Mouse (Mus musculus) cortical plate, adult 2 months (tissue): ENCODE data around the gene Pikfyve. TPM values are rescaled to one million over a fixed set of nuclear protein-coding genes. Genes with fewer than 3 reads are reported as not detected.
A peak's percentile ranks its signal among the peaks of the same experiment; 100 is the strongest.

Experiments
- H3K27ac ChIP-seq: fragments of 200-500 bp; 2 replicates; pipeline ENCODE4 v1.5.1; 2012; ENCODE audit warnings: low read length, control low read depth, inconsistent platforms; ENCODE audit not compliant: insufficient read depth
- H3K4me1 ChIP-seq: fragments of 200-500 bp; 2 replicates; pipeline ENCODE4 v1.6.1; 2011; ENCODE audit warnings: low read length; ENCODE audit not compliant: control insufficient read depth, insufficient read depth
- H3K4me3 ChIP-seq: fragments of 200-500 bp; 2 replicates; pipeline ENCODE4 v1.5.1; 2011; ENCODE audit warnings: mild to moderate bottlenecking, low read length, control low read depth; ENCODE audit not compliant: insufficient read depth
- CTCF ChIP-seq: fragments of 200-500 bp; IDR thresholded peaks from 2 replicates; pipeline ENCODE4 v1.5.1; 2011; ENCODE audit warnings: mild to moderate bottlenecking, control low read depth, low read length; ENCODE audit not compliant: insufficient read depth; ENCODE audit errors: extremely low read depth
- POLR2A ChIP-seq: fragments of 200-500 bp; IDR thresholded peaks from 2 replicates; pipeline ENCODE4 v1.6.1; 2011; ENCODE audit warnings: mild to moderate bottlenecking, low read length, control low read depth; ENCODE audit not compliant: insufficient read depth; ENCODE audit errors: extremely low read depth
- polyA plus RNA-seq: library from polyadenylated mRNA; depleted of rRNA; stranded (reverse); fragments of >200 nt; gene quantifications from 2 replicates; pipeline ENCODE4 v1.2.3, GENCODE M21; 2012; rRNA removed

Pikfyve gene
- 13.2 and 13.5 TPM in 2 replicates for polyA plus RNA-seq

DNA sequence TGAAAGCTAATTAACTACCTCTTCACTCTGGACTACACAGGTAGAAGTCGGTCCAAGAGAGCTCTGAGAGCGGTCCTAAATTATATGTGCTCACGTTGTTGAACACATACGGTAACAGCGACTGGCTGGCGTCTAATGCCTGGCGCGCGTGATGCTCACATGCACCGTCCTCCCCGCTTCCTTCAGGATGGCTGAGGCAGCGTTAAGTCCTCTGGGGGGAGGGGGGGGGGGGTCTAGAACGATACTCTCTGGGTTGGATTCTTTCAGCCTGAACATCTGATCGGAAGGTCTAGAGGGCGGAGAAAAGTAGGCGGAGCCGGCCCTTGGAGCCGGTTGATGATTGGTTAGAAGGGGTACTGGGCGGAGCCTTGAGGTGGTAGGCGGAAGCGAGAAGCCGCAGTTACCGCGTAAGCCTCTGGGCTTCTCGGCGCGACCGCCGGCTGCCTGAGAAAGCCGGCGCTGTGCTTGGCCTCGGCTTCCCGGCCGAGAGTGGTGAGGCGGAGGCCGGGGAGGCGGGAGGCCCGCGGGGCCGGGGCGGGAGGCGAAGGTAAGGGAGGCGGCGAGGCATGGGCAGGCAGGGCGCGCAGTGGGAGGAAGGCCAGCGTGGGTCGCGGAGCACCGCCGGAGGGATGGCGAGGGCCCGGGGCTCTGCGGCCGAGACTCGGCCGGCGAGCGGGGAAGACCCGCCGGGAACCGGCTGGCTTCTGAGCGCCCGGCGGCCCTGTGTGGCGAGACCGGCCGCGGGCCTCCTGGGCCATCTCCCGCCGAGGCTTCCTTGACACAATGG, at the start of gene Pikfyve, which contains the start of gene Idh1:
Gene Pikfyve (plus strand): TSS at position 397 of the 787 bp plus-strand sequence.
Gene Idh1 (minus strand): TSS at position 214 of the 787 bp plus-strand sequence.
- Histone ChIP-seq H3K27ac (peak within 1 kb of the TSS; percentile 76), H3K4me1 (peaks cover 1% of the 10 kb centered on the region; the same call in 1 of the 2 replicates), H3K4me3 (peak within 1 kb of the TSS; percentile 89)
- no peak for TF ChIP-seq CTCF
- TF ChIP-seq POLR2A = peak; percentile 93

DNA sequence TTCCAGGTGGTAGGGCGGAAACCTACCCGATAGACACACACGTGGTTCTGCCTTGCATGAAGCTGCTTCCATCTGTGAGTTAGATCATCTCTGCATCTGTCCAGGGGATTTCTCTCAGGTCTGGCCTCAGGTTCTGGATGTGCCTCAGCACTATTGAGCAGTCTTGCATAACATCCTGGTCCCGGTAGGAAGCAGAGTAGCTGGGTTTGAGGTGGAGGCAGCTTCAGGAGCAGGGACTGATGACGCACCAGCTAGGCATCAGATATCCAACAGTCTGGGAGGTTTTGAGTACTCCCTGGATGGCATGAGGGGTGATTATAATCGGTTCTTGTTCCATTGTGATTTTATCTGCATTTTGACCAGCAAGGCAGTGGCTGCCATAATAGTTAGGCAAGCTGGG, 48.9 kb upstream of the Pikfyve start:
- no peak overlapping the region for H3K27ac ChIP-seq
- H3K4me3 ChIP-seq = no peak overlapping the region
- TF ChIP-seq POLR2A = no peak
- TF ChIP-seq CTCF = no peak
- no peaks in the 10 kb centered on the region for H3K4me1 ChIP-seq

DNA sequence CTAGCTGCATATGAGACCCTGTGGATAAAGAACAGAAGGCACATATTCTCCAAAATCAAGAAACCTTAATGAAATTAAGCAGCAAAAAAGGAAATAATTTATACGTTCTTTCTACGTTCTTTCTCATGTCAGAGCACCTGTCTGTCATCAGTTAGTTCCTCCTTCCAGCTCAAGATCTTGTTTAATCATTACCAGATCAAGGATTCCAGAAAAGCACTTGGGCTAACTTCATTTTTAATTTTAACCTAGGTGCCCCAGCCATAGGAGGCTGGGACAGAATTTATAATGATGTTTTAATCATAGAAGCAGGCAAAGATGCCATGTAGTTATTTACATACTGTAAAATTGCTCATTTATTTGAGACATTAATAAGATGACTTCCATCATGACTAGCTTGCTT, 41.7 kb upstream of the Pikfyve start:
- TF ChIP-seq POLR2A (no peak), CTCF (no peak)
- no peak overlapping the region for H3K4me3 ChIP-seq
- no peak overlapping the region for H3K27ac ChIP-seq
- H3K4me1 ChIP-seq = no peaks in the 10 kb centered on the region

DNA sequence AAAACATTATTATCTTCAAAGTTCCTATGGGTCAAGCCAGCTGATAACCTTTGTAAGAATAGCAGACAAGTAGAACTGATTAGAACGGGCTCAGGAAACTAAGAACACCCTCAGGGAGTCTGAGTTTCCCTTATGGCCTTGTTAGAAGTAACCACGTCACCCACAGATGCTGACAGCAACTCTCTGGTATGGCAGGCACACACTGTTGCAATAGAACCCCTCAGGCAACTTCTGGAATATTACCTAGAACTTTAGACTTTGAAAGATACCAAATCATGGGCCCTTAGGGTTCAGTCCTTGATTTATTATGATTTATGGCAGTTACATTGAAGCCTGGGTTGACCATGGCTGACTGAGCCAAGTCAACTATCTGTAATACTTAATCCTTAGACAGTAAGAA, 39.9 kb upstream of the Pikfyve start:
- no peak for TF ChIP-seq POLR2A
- TF ChIP-seq CTCF = no peak
- no peak overlapping the region for H3K4me3 ChIP-seq
- no peaks in the 10 kb centered on the region for H3K4me1 ChIP-seq
- H3K27ac ChIP-seq = no peak overlapping the region

DNA sequence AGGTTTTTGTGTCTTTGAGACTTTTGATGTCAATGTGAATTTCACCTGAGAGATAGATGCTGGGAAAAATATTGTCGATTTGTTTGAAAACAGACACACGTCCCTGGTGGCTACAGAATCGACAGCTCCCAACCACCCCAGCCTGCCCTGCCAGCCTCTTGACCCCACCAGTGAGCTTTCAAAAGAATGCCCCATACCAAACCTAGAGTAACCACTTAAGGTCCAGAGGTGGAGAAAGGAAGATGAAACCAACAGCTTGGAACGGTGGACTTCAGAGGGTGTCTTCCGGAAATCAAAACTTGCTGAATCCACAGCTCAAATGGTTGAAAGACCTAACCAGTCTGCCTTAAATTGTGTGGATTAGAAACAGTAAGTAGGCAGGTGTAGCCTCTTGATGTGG, 39.2 kb upstream of the Pikfyve start:
- Histone ChIP-seq H3K27ac (no peak overlapping the region), H3K4me3 (no peak overlapping the region), H3K4me1 (no peaks in the 10 kb centered on the region)
- TF ChIP-seq CTCF = no peak
- no peak for TF ChIP-seq POLR2A

DNA sequence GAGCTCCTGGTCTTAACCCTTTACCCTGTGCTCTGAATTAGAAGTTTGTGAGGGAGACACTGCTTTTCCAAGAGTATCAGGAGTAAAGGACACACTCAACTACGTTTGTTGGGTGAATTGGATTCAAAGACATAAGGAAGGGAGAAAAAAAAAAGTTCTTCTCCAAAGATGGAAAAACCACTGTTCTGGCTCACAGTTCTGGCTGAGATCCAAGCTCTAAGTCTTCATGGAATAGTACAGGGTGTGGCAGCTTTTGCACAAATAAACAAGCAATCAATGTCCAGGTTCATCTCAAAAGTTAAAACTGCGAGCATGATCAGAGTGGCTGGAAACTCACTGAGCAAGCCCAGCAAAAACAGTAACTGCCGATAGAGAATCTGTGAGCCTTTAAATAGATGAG, 38.5 kb upstream of the Pikfyve start:
- TF ChIP-seq POLR2A (no peak), CTCF (no peak)
- no peak overlapping the region for H3K4me3 ChIP-seq
- no peak overlapping the region for H3K27ac ChIP-seq
- H3K4me1 ChIP-seq = no peaks in the 10 kb centered on the region

DNA sequence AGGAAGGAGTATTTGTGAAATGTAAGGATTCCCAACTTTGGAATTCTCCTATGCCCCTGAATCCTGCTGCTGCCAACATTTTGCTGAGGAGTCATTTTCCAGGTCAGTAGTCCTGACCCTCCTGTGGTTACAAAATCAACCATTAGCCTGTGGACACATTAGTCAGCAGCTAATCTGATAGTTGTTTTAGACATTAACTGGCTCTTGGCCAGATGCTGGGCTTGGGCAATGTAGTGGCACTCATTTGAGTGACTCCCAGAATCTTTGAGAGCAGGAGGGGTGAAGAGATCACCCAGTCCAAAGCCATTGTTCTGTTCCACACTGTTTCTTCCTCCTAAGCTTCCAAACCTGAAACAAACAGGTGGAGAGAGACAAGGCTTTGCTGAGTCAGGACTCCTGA, 31.7 kb upstream of the Pikfyve start:
- no peak for TF ChIP-seq POLR2A
- TF ChIP-seq CTCF = no peak
- H3K27ac ChIP-seq = no peak overlapping the region
- H3K4me1 ChIP-seq = no peaks in the 10 kb centered on the region
- H3K4me3 ChIP-seq = no peak overlapping the region

DNA sequence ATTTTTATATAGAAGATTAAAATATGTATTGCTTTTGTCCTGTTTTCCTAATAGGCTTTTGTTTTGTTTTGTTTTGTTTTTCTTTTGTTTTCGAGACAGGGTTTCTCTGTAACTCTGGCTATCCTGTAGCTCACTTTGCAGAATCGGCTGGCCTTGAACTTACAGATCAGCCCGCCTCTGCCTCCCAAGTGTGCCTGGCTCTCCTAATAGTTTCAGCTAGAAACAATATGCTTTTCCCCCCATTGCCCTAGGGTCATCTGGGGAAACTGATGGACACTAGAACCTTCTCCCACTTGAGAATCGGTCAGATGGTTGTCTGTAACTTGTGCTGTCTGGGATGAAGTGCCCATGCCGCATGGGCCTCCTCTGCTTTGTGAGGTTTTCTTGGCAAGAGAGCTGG, 30.4 kb upstream of the Pikfyve start:
- H3K4me3 ChIP-seq = no peak overlapping the region
- no peaks in the 10 kb centered on the region for H3K4me1 ChIP-seq
- TF ChIP-seq CTCF = no peak
- no peak for TF ChIP-seq POLR2A
- no peak overlapping the region for H3K27ac ChIP-seq

DNA sequence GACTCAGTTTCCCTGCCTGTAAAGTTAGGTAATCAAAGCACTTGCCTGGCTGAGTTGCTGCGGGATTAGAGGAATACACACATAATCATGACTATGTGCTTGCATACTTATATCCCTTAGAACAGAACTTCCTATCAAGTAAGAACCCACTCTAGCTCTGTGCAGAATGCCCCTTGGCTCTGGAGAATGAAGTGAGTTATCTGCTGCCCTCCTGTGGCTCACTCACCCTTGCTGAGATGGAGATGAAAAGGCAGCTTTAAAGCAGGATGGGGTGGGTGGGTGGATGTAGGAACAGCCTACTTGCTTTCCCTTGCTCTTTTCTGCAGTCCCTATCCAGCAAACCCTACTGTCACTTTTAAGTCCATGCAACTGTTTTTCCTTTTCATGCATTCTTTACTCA, 24.3 kb upstream of the Pikfyve start:
- TF ChIP-seq POLR2A (no peak), CTCF (peak; percentile 32)
- H3K4me3 ChIP-seq = no peak overlapping the region
- H3K27ac ChIP-seq = no peak overlapping the region
- H3K4me1 ChIP-seq = no peaks in the 10 kb centered on the region

DNA sequence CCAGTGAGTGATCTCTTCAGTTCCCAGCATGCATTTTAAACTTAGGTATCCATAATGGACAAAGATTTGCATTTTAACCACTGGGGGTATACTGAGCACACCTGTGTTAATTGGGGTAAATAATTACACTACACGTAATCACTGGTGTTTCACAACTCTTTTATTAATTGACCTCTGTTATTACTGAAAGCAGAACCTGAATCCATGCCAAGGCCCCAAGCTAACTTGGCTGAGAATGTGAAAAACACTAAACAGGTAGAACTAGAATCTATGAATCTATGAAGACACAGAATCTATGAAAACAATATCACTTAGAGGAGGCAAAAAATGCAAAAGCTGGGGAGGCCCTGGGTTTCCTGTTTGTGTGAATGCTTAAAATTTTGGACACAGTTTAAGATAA, 19.0 kb upstream of the Pikfyve start:
- H3K4me3 ChIP-seq = no peak overlapping the region
- H3K4me1 ChIP-seq = no peaks in the 10 kb centered on the region
- TF ChIP-seq POLR2A (no peak), CTCF (no peak)
- H3K27ac ChIP-seq = no peak overlapping the region

DNA sequence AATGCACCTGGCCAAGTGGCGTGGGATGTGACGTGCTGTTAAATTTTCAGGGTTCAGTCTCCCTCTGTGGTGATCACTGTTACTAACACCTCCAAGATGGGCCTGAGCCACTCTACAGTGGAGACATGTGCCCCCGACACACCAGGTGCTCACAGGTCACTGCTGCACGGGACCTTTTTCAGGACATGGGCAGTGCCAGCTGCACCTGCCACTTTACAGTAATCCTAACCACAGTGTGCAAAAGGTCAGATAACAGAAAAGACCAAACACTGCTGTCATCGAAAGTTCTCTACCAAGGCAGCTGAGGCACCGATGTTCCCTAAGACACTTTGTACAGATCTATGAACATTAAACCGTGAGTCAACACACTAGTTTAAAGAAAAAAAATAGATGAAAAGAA, 16.9 kb upstream of the Pikfyve start:
- Histone ChIP-seq H3K4me3 (no peak overlapping the region), H3K27ac (no peak overlapping the region), H3K4me1 (no peaks in the 10 kb centered on the region)
- TF ChIP-seq POLR2A (no peak), CTCF (no peak)

DNA sequence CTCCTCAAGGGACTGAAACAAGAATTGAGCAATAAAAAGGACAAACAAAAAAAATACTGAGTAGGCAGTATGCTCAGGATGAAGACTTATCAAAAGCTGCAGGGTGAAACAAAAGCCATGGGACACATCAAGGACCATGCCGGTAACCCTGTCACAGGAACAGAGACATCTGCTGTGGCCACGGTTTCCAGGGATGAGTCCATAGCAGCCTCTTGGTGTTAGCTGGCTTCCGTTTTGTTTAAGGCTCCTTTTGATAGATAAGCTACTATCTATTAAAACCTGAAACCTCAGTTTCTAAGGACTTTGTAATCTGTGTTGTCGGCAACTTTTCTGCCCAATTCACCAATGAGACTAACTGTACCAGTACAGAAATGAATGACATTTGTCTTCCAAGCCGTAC, 16.5 kb upstream of the Pikfyve start:
- H3K27ac ChIP-seq = no peak overlapping the region
- TF ChIP-seq POLR2A (no peak), CTCF (no peak)
- no peak overlapping the region for H3K4me3 ChIP-seq
- H3K4me1 ChIP-seq = no peaks in the 10 kb centered on the region
